Mouse (Mus musculus) testis, adult 2 months (tissue): Measurements from ENCODE around the gene Traf5.

ENCODE experiments used
- CTCF ChIP-seq: fragments of 200-500 bp; IDR thresholded peaks from 2 replicates; pipeline ENCODE4 v1.5.1; 2012; ENCODE audit warnings: low read depth, mild to moderate bottlenecking, inconsistent platforms, low read length, moderate library complexity; ENCODE audit not compliant: control insufficient read depth, insufficient read depth, insufficient replicate concordance
- POLR2A ChIP-seq: fragments of 200-500 bp; IDR thresholded peaks from 2 replicates; pipeline ENCODE4 v1.6.1; 2012; ENCODE audit warnings: low read depth, mild to moderate bottlenecking, inconsistent platforms, low read length, moderate library complexity; ENCODE audit not compliant: control insufficient read depth

DNA sequence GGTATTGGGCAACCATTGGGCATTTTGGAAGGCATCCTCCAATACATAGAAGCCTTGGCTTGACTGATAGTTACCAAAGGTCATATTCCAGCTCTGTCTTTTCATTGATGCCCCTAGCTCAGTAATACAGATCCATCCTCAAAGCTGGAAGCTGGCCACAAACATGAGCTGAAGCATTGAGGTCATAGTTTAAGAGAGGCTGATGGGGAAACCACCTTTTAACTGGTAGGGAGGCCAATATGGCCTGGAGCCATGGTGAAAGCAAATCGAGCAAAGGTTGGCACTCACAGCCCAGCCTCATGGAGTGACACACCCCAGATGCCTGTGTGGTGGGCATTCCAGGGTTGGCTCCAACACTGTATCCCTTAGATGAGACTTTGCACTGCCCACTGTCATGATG lies 9.7 kb downstream of the Traf5 start:
- no peak for TF ChIP-seq CTCF
- no peak for TF ChIP-seq POLR2A
